Mouse (Mus musculus) naive thymus-derived CD4-positive, alpha-beta T cell, adult 5 months (primary cell): Measurements from ENCODE around the gene Gm13278. TPM values are rescaled to one million over a fixed set of nuclear protein-coding genes. Genes with fewer than 3 reads are reported as not detected.

Source experiments
- polyA plus RNA-seq: library from polyadenylated mRNA; unstranded; fragments of 100-300 nt; shearing (Covaris generic); gene quantifications from one replicate; pipeline ENCODE4 v1.2.1, GENCODE M21; 2017

Gene Gm13278
- not detected for polyA plus RNA-seq

DNA sequence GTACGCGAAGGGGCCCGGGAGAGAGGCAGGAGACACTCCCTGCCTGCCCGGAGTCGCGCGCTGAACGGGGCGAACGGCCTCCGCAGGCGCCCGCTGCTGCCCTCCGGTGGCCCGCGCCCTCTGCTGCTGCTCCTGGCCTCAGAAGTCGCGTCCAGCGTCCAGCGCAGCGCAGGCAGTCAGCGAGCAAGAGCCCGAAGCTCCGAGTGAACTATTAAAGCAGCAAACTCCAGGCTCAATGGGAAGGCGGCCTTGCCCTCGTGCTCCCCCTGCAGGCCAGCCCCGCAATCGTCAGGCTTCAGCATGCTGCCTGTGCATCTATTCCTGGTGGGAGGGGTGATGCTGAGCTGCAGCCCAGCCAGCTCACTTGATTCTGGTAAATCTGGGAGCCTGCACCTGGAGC lies at the start of gene Gm13278:
Gene Gm13278, plus strand, starts transcription at position 301 of the 400 bp plus-strand sequence.

DNA sequence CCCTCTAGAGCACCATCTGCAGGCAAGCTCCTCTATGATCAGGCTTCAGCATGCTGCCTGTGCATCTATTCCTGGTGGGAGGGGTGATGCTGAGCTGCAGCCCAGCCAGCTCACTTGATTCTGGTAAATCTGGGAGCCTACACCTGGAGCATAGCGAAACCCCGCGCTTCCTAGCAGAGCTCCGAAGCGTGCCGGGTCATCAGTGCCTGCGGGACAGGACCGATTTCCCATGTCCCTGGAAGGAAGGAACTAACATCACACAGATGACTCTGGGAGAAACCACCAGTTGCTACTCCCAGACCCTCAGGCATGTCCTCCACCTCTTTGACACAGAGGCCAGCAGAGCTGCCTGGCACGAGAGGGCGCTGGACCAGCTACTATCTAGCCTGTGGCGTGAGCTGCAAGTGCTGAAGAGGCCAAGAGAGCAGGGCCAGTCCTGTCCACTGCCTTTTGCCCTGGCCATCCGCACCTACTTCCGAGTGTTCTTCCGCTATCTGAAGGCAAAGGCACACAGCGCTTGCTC lies 36.5 kb upstream of the Gm13278 start, which contains the start of gene Gm13271:
Gene Gm13271, plus strand, starts transcription at position 51 of the 523 bp plus-strand sequence.

DNA sequence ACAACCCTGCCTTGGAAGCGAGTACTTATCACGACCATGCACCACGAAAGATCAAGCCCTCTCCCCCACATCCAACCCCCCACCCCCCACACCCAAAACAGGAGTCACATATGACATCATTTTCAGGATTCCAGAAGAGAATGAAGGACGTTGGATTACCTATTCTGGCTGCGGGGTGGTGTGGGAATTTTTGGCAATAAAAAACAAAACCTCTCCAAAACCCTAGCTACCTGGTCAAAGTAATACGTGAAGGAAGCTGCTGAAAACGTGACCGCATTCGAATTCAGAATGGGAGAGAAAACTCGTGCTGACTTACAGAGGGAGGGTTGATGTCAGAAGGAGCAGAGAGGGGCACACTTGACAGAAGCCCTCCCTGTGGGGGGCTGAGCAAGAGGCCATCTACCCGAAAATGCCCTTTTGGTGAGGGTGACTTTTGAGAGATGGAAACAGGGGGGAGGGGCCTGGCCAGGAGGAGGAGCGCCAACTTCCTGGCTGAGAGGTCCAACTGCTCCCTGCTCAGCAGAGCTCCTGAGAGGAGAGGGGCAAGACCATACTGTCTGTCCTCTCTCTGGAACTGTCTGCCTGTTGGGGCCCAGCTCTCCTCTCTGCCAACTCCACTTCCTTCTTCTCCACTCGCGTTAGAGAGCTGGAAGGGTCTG lies 31.6 kb upstream of the Gm13278 start, which contains the start of gene Gm13283:
Gene Gm13283, plus strand, starts transcription at position 510 of the 659 bp plus-strand sequence.

GRCm38 (mm10) chr4:88773534-88773933 lies 17.8 kb upstream of the Gm13278 start, which contains the start of gene Gm13290:
Gm13290 (plus strand) TSS chr4:88773834.

DNA sequence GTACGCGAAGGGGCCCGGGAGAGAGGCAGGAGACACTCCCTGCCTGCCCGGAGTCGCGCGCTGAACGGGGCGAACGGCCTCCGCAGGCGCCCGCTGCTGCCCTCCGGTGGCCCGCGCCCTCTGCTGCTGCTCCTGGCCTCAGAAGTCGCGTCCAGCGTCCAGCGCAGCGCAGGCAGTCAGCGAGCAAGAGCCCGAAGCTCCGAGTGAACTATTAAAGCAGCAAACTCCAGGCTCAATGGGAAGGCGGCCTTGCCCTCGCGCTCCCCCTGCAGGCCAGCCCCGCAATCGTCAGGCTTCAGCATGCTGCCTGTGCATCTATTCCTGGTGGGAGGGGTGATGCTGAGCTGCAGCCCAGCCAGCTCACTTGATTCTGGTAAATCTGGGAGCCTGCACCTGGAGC lies 14.7 kb upstream of the Gm13278 start, which contains the start of gene Gm13289:
Gene Gm13289, plus strand, starts transcription at position 301 of the 400 bp plus-strand sequence.

DNA sequence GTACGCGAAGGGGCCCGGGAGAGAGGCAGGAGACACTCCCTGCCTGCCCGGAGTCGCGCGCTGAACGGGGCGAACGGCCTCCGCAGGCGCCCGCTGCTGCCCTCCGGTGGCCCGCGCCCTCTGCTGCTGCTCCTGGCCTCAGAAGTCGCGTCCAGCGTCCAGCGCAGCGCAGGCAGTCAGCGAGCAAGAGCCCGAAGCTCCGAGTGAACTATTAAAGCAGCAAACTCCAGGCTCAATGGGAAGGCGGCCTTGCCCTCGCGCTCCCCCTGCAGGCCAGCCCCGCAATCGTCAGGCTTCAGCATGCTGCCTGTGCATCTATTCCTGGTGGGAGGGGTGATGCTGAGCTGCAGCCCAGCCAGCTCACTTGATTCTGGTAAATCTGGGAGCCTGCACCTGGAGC lies 11.8 kb upstream of the Gm13278 start, which contains the start of gene Gm13272:
Gene Gm13272, plus strand, starts transcription at position 301 of the 400 bp plus-strand sequence.

DNA sequence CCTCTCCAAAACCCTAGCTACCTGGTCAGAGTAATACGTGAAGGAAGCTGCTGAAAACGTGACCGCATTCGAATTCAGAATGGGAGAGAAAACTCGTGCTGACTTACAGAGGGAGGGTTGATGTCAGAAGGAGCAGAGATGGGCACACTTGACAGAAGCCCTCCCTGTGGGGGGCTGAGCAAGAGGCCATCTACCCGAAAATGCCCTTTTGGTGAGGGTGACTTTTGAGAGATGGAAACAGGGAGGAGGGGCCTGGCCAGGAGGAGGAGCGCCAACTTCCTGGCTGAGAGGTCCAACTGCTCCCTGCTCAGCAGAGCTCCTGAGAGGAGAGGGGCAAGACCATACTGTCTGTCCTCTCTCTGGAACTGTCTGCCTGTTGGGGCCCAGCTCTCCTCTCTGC lies 9.5 kb upstream of the Gm13278 start, which contains the start of gene Ifnz:
Gene Ifnz, plus strand, starts transcription at position 301 of the 400 bp plus-strand sequence.

DNA sequence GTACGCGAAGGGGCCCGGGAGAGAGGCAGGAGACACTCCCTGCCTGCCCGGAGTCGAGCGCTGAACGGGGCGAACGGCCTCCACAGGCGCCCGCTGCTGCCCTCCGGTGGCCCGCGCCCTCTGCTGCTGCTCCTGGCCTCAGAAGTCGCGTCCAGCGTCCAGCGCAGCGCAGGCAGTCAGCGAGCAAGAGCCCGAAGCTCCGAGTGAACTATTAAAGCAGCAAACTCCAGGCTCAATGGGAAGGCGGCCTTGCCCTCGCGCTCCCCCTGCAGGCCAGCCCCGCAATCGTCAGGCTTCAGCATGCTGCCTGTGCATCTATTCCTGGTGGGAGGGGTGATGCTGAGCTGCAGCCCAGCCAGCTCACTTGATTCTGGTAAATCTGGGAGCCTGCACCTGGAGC lies 5.9 kb upstream of the Gm13278 start, which contains the start of gene Gm13276:
Gene Gm13276, plus strand, starts transcription at position 301 of the 400 bp plus-strand sequence.

GRCm38 (mm10) chr4:88788402-88788801 lies 2.9 kb upstream of the Gm13278 start, which contains the start of gene Gm13277:
Gm13277 (plus strand) TSS chr4:88788632.

GRCm38 (mm10) chr4:88793936-88794675 lies 2.8 kb downstream of the Gm13278 start, which contains the start of gene Gm13275:
Gm13275 (plus strand) TSS chr4:88794487.

DNA sequence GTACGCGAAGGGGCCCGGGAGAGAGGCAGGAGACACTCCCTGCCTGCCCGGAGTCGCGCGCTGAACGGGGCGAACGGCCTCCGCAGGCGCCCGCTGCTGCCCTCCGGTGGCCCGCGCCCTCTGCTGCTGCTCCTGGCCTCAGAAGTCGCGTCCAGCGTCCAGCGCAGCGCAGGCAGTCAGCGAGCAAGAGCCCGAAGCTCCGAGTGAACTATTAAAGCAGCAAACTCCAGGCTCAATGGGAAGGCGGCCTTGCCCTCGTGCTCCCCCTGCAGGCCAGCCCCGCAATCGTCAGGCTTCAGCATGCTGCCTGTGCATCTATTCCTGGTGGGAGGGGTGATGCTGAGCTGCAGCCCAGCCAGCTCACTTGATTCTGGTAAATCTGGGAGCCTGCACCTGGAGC lies 5.7 kb downstream of the Gm13278 start, which contains the start of gene Gm13279:
Gene Gm13279, plus strand, starts transcription at position 301 of the 400 bp plus-strand sequence.

DNA sequence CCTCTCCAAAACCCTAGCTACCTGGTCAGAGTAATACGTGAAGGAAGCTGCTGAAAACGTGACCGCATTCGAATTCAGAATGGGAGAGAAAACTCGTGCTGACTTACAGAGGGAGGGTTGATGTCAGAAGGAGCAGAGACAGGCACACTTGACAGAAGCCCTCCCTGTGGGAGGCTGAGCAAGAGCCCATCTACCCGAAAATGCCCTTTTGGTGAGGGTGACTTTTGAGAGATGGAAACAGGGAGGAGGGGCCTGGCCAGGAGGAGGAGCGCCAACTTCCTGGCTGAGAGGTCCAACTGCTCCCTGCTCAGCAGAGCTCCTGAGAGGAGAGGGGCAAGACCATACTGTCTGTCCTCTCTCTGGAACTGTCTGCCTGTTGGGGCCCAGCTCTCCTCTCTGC lies 8.0 kb downstream of the Gm13278 start, which contains the start of gene Gm13285:
Gene Gm13285, plus strand, starts transcription at position 301 of the 400 bp plus-strand sequence.

DNA sequence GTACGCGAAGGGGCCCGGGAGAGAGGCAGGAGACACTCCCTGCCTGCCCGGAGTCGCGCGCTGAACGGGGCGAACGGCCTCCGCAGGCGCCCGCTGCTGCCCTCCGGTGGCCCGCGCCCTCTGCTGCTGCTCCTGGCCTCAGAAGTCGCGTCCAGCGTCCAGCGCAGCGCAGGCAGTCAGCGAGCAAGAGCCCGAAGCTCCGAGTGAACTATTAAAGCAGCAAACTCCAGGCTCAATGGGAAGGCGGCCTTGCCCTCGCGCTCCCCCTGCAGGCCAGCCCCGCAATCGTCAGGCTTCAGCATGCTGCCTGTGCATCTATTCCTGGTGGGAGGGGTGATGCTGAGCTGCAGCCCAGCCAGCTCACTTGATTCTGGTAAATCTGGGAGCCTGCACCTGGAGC lies 11.6 kb downstream of the Gm13278 start, which contains the start of gene Gm13287:
Gene Gm13287, plus strand, starts transcription at position 301 of the 400 bp plus-strand sequence.

GRCm38 (mm10) chr4:88805231-88805630 lies 13.9 kb downstream of the Gm13278 start, which contains the start of gene Gm13288:
Gm13288 (plus strand) TSS chr4:88805531.

DNA sequence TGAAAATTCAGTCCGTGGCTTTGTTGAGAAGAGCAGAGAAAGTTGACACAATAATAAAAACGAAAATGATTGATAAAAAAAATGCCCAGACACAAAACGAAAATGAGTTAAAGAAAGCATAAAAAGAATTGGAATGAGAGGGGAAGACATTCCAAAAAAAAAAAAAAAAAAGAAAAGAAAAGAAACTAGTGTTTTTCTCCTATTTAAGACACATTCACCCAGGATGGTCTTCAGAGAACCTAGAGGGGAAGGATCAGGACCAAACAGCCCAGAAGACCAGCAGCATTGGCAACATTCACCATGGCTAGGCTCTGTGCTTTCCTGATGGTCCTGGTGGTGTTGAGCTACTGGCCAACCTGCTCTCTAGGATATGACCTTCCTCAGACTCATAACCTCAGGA lies 24.6 kb downstream of the Gm13278 start, which contains the start of gene Ifna7:
Gene Ifna7, plus strand, starts transcription at position 301 of the 400 bp plus-strand sequence.

GRCm38 (mm10) chr4:88819659-88820058 lies 28.3 kb downstream of the Gm13278 start, which contains the start of gene Ifna11:
Ifna11 (plus strand) TSS chr4:88819959.

GRCm38 (mm10) chr4:88827116-88827515 lies 35.8 kb downstream of the Gm13278 start, which contains the start of gene Ifna6:
Ifna6 (plus strand) TSS chr4:88827416.

GRCm38 (mm10) chr4:88835225-88835624 lies 43.9 kb downstream of the Gm13278 start, which contains the start of gene Ifna5:
Ifna5 (plus strand) TSS chr4:88835525.

GRCm38 (mm10) chr4:88841438-88841911 lies 50.1 kb downstream of the Gm13278 start, which contains the start of gene Ifna4:
Ifna4 (plus strand) TSS chr4:88841861.

